19 mouse cellular contexts compared by ENCODE assay signal in the genomic region with DNA sequence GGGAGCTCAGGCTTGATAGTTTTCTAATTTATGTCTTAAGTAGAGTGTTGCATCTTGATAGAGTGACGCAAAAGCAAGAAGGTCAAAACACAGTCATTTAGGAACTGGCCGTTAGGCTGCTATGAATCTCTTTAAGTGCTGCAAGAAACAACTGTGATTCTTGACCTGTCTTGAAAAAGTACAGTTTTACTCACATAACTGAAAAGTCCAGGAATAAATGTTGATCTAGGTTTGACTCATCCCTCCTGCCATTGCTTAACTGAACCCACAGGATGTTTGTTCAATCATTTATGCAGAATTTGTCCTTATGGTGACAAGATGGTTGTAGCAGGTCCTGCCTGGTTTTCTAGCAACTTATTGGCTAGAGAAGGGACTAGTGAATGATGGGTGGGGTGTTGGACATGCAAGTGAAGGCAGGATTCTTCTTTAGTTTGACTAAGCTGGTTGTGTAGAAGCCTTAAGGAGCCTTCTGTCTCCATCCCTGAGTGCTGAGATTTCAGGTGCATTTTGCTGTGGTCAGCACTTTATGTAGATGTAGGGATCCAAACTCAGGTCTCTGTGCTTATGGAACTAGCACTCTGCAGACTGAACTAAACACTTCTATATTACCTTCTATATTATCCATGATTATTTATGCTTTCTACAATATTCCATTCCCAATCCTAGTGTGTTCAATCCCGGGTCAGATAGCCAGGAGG.
"Had no signal": no experiment of that assay in that cellular context is flagged by ENCODE, and none has a peak within 500 bp of the region (broad histone marks: within the 10 kb centered on the region; RNA-seq: fewer than 3 reads in every experiment).

No protein-coding gene starts in this region.

- H3K27ac ChIP-seq: layer of hippocampus, adult 2 months; left cerebral cortex, adult 2 months; limb, embryonic 12.5 days; limb, embryonic 15.5 days; liver, embryonic 12.5 days; liver, embryonic 15.5 days; lung, embryonic 15.5 days; midbrain, embryonic 10.5 days; midbrain, embryonic 13.5 days had no signal

- H3K27me3 ChIP-seq: limb, embryonic 12.5 days; limb, embryonic 15.5 days; liver, embryonic 12.5 days; liver, embryonic 15.5 days; lung, embryonic 15.5 days; midbrain, embryonic 13.5 days had no signal

- H3K4me1 ChIP-seq: limb, embryonic 12.5 days; limb, embryonic 15.5 days; liver, embryonic 12.5 days; lung, embryonic 15.5 days; midbrain, embryonic 13.5 days had no signal

- DNase-seq: kidney, adult 9 months; kidney, postnatal 25 days; layer of hippocampus, postnatal 36 days; left cerebral cortex, postnatal 4 days; lung, adult 18-20 months; lung, postnatal 10 days; lung, postnatal 36 days; thymus, adult 18-20 months; thymus, postnatal 36 days had no signal

- H3K4me3 ChIP-seq: layer of hippocampus, adult 2 months; left cerebral cortex, adult 2 months; limb, embryonic 12.5 days; limb, embryonic 15.5 days; liver, embryonic 12.5 days; liver, embryonic 15.5 days; lung, embryonic 15.5 days; megakaryocyte, embryonic 14.5 days; midbrain, embryonic 10.5 days; midbrain, embryonic 13.5 days had no signal

- H3K36me3 ChIP-seq: limb, embryonic 12.5 days; limb, embryonic 15.5 days; liver, embryonic 12.5 days; liver, embryonic 15.5 days; lung, embryonic 15.5 days; midbrain, embryonic 10.5 days; midbrain, embryonic 13.5 days had no signal

- H3K9ac ChIP-seq: limb, embryonic 12.5 days; limb, embryonic 15.5 days; liver, embryonic 12.5 days; liver, embryonic 15.5 days; lung, embryonic 15.5 days; midbrain, embryonic 13.5 days had no signal

- H3K9me3 ChIP-seq: limb, embryonic 12.5 days; limb, embryonic 15.5 days; liver, embryonic 12.5 days; liver, embryonic 15.5 days; lung, embryonic 15.5 days; megakaryocyte, embryonic 14.5 days; midbrain, embryonic 10.5 days; midbrain, embryonic 13.5 days had no signal
